Mouse (Mus musculus) liver, adult 2 months (tissue): ENCODE results near the gene Uba7.

ENCODE experiments used
- CTCF ChIP-seq: fragments of 200-500 bp; IDR thresholded peaks from 2 replicates; pipeline ENCODE4 v1.5.1; 2011; ENCODE audit warnings: low read depth, low read length, control low read depth
- POLR2A ChIP-seq: fragments of 200-500 bp; IDR thresholded peaks from 2 replicates; pipeline ENCODE4 v1.6.1; 2011; ENCODE audit warnings: low read length, control low read depth; ENCODE audit not compliant: insufficient read depth; ENCODE audit errors: extremely low read depth

GRCm38 (mm10) chr9:107957141-107957540, 18.2 kb upstream of the Uba7 start:
- no peak for TF ChIP-seq CTCF
- TF ChIP-seq POLR2A = no peak
